Mouse (Mus musculus) testis, adult 2 months (tissue): Measurements from ENCODE around the gene Setx. TPM values are rescaled to one million over a fixed set of nuclear protein-coding genes. Genes with fewer than 3 reads are reported as not detected.

Experiments used
- H3K27ac ChIP-seq: fragments of 200-500 bp; 2 replicates; pipeline ENCODE4 v1.5.1; 2012; ENCODE audit warnings: low read depth, low read length; ENCODE audit not compliant: control insufficient read depth, insufficient read depth
- H3K27me3 ChIP-seq: fragments of 200-500 bp; 2 replicates; pipeline ENCODE4 v1.6.1; 2012; ENCODE audit warnings: mild to moderate bottlenecking, low read length, moderate library complexity; ENCODE audit not compliant: control insufficient read depth, insufficient read depth
- H3K36me3 ChIP-seq: fragments of 200-500 bp; 2 replicates; pipeline ENCODE4 v1.6.1; 2012; ENCODE audit warnings: mild to moderate bottlenecking, low read length; ENCODE audit not compliant: control insufficient read depth, insufficient read depth
- H3K4me1 ChIP-seq: fragments of 200-500 bp; 2 replicates; pipeline ENCODE4 v1.6.1; 2012; ENCODE audit warnings: low read length; ENCODE audit not compliant: control insufficient read depth, insufficient read depth
- H3K4me3 ChIP-seq: fragments of 200-500 bp; 2 replicates; pipeline ENCODE4 v1.5.1; 2012; ENCODE audit warnings: low read depth, mild to moderate bottlenecking, low read length, moderate library complexity, mixed read lengths; ENCODE audit not compliant: control insufficient read depth
- CTCF ChIP-seq: fragments of 200-500 bp; IDR thresholded peaks from 2 replicates; pipeline ENCODE4 v1.5.1; 2012; ENCODE audit warnings: low read depth, mild to moderate bottlenecking, inconsistent platforms, low read length, moderate library complexity; ENCODE audit not compliant: control insufficient read depth, insufficient read depth, insufficient replicate concordance
- POLR2A ChIP-seq: fragments of 200-500 bp; IDR thresholded peaks from 2 replicates; pipeline ENCODE4 v1.6.1; 2012; ENCODE audit warnings: low read depth, mild to moderate bottlenecking, inconsistent platforms, low read length, moderate library complexity; ENCODE audit not compliant: control insufficient read depth
- polyA plus RNA-seq: library from polyadenylated mRNA; depleted of rRNA; stranded (reverse); fragments of >200 nt; gene quantifications from 2 replicates; pipeline ENCODE4 v1.2.3, GENCODE M21; 2012

The Setx gene
- polyA plus RNA-seq, 1 experiment: 158 TPM

DNA sequence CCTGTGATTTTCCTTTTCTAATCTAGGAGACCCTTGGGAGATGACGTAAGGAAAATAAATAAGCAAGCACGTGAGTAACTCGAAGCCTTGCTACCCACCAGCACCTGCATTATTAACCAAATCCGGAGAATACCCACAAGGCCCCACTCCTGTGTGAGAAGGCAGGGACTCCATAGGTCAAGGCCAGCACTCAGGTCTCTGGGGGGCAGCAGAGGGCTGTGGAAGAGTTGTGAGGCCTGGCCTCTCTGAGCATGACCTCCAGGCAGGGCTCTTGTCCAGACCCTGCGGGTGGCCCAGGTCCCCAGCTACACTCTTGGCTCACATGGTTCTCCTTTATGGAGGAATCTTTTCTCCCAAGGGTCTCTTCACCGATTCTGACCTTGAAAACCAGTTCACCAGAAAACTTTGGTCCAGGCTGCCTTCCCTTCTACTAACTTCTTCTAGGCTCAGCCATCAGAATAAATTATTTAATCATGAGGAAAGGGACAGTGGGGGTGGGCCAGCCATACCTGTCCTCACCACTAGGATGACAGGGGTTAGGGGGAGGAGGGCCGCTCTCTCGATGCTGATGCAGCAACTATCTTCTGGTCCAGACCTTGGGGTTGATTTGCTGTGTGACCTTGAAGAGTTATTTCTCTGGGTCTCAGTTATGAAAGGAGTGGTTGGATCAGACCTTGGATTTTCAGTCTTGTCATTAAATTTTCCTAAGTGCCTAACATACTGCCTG lies 92.5 kb downstream of the Setx start:
- H3K27ac ChIP-seq: no peak overlapping the region
- TF ChIP-seq POLR2A: no peak
- no peak for TF ChIP-seq CTCF
- no peaks in the 10 kb centered on the region for H3K4me1 ChIP-seq
- no peaks in the 10 kb centered on the region for H3K27me3 ChIP-seq
- no peak overlapping the region for H3K4me3 ChIP-seq
- no peaks in the 10 kb centered on the region for H3K36me3 ChIP-seq

DNA sequence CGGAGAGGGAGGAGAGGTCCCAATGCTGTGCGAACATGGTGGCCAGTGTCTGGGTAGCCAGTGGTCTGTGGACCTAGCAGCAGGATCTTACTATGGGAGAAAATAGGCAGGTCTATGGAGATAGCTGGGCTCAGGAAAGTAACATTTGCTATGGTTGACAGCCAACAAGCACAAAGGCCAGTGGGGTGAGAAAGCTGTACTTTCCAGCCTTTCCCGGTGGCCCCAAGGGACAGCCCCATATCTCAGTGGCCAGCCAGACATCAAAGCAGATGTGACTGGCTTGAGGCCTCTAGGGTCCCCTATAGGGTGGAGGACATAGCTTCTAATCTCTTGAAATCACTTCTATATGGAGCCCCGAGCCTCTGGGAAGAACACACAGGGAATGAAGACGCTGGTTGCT lies 93.1 kb downstream of the Setx start:
- Histone ChIP-seq H3K4me3 (no peak overlapping the region), H3K27ac (no peak overlapping the region), H3K27me3 (no peaks in the 10 kb centered on the region), H3K36me3 (no peaks in the 10 kb centered on the region), H3K4me1 (no peaks in the 10 kb centered on the region)
- TF ChIP-seq POLR2A (no peak), CTCF (no peak)

DNA sequence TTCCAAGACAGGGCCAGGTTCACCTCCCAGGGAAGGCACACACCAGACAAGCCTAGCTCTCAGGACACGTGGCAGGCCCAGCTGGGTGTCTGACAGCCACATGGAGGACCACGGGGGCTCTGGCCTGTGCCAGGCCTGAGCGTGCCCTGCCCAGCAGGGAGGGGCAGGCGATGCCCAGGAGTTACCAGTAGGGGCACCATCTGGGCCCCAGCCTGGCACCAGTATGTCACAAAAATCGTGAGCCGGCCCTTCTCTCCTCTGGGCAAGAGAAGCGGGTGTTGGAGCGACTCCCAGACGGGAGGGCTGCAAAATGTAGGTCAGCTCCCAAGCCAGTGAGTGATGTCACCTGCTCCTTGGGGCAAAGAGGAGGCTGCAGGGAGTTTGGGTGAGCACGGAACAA lies 93.9 kb downstream of the Setx start:
- H3K27ac ChIP-seq: no peak overlapping the region
- H3K4me3 ChIP-seq: no peak overlapping the region
- no peaks in the 10 kb centered on the region for H3K4me1 ChIP-seq
- H3K36me3 ChIP-seq: no peaks in the 10 kb centered on the region
- TF ChIP-seq CTCF (no peak), POLR2A (no peak)
- no peaks in the 10 kb centered on the region for H3K27me3 ChIP-seq

DNA sequence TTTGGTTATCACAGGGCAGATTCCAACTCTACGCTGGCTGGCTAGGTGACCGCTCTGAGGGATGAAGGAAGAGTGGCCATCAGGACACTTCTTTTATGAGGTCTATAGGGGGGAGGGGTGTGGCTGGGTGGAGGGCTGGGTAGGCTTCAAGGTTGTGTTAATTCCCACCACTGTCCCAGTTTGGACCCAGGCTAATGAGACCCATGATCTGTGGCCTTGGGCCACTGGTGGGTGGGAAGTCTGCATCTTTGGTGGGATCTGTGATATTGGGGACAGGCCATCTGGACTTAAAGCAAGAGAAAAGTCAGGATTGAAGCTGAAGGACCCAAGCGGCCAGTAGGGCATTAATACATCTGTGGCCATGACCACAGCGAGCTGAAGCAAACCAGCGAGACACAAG lies 94.8 kb downstream of the Setx start:
- H3K27ac ChIP-seq: no peak overlapping the region
- H3K4me3 ChIP-seq: no peak overlapping the region
- no peaks in the 10 kb centered on the region for H3K4me1 ChIP-seq
- no peaks in the 10 kb centered on the region for H3K36me3 ChIP-seq
- no peak for TF ChIP-seq CTCF
- no peak for TF ChIP-seq POLR2A
- no peaks in the 10 kb centered on the region for H3K27me3 ChIP-seq

DNA sequence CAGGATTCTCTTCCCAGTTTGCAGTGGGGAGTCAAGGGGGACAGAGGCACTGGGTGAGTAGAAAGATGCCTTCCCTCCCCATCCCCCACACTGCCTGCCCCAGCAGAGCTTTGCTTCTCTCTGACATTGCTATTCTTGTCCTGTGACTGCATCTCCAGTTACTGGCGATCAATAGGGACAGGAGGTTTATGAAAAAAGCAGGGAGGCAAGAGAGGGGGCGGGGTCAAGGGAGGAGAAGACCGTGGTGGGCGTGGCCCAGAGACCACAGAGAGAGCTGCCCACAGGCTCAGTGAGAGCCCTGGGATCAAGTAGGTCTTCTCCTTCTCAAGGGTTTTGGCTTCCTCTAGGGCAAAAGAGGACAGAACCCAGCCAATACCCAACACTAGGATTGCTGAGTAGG lies 98.3 kb downstream of the Setx start:
- Histone ChIP-seq H3K27ac (no peak overlapping the region), H3K4me1 (no peaks in the 10 kb centered on the region), H3K36me3 (no peaks in the 10 kb centered on the region), H3K27me3 (no peaks in the 10 kb centered on the region), H3K4me3 (no peak overlapping the region)
- TF ChIP-seq POLR2A: no peak
- no peak for TF ChIP-seq CTCF

DNA sequence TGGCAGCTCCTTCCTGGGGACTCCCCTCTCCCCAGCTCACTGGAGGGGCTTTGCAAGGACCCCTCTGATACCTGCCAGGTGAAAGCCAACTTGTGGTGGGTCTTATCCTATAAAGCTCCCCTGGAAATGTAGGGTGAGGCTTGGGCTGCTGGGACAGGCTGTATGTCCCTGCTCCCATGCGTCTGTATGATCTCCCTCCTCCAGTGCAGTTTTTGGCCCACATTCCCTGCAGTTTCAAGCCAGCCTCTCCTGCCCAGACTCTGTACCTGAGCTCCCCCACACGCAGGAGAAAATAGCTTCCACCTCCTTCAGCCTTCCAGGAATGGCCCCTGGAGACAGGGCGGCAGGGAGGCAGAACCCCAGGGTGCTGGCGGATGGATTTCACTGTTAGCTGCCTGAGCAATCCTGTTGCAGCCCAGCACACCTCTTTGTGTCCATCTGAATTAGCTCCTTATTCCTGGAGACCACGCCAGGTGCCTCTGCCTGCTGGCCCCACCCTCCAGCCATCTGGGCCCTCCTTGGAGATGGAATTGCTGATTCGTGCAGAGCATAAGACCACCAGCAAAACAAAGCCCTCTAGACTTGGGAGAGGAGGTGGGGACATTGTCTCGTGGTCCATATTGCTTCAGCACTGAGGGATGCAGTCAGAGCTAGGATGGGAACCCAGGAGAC lies 99.7 kb downstream of the Setx start:
- no peak overlapping the region for H3K27ac ChIP-seq
- H3K4me1 ChIP-seq: no peaks in the 10 kb centered on the region; the same call in 1 of the 2 replicates
- H3K4me3 ChIP-seq: peak overlapping the region; percentile 26
- no peaks in the 10 kb centered on the region for H3K36me3 ChIP-seq
- H3K27me3 ChIP-seq: no peaks in the 10 kb centered on the region
- TF ChIP-seq CTCF: no peak
- no peak for TF ChIP-seq POLR2A

DNA sequence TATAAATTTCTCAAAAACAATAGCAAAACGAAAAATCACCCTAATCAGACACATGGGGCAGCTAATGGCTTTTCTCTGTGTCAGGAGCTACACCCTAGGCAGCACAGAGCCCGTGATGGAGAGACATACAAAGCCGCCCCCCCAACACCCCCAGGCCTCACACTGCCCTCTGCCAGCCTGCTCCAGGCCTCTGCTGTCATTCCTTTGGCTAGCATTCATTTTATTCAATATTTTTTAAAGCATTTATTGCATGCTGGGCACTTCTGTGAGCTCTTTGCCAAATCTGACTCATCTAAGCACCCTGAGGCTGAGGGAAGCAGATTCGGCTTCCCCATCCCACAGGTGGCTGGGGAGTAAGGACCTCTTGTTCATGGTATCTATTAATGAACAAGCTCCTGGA lies 102.7 kb downstream of the Setx start:
- no peak for TF ChIP-seq CTCF
- TF ChIP-seq POLR2A: no peak
- Histone ChIP-seq H3K36me3 (no peaks in the 10 kb centered on the region), H3K4me3 (no peak overlapping the region), H3K27me3 (no peaks in the 10 kb centered on the region), H3K27ac (no peak overlapping the region), H3K4me1 (no peaks in the 10 kb centered on the region; the same call in 1 of the 2 replicates)
